Mouse (Mus musculus) cerebellum, adult 9-11 months (tissue): ENCODE results near the gene Gm28047.

Experiments used
- DNase-seq: peaks from one replicate; pipeline ENCODE4 v3.0.0; 2022

The Gm28047 gene

GRCm38 (mm10) chr15:102483136-102483535 is 141.7 kb downstream of the Gm28047 start:
- no peak for DNase-seq

- DNase-seq: no peak
Measured at GRCm38 (mm10) chr15:102474520-102474919, 150.3 kb downstream of the Gm28047 start.
